Mouse (Mus musculus): Measurements from ENCODE around the gene Slc44a4.

The Slc44a4 gene

GRCm38 (mm10) chr17:34913930-34914665 lies at the start of gene Slc44a4:
Slc44a4 (plus strand) TSS chr17:34914466.
- no peak for DNase-seq (ENCODE audit: low read depth in 2 of 2, low spot score in 2 of 2)

DNA sequence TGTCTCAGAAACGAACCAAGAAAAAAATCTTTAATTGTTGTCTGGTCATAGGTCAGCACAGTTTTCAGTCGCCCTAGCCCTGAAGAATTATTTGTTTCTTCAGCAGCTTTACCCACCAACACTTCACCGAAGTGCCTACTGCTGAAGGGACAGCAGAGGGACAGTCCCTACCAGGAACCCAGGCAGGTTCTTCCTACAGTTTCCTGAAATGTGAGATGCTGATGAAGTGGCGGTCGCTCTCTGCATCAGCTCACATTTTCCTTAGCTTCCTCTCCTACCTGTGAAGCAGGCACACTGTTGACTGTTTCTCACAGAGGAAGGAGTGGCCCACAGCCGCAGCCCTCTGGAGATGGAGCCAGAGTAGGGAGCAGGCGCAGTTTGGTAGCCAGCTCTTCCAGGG lies 48.3 kb upstream of the Slc44a4 start:
- DNase-seq (ENCODE audit: low read depth in 2 of 2, low spot score in 2 of 2), result no peak

DNA sequence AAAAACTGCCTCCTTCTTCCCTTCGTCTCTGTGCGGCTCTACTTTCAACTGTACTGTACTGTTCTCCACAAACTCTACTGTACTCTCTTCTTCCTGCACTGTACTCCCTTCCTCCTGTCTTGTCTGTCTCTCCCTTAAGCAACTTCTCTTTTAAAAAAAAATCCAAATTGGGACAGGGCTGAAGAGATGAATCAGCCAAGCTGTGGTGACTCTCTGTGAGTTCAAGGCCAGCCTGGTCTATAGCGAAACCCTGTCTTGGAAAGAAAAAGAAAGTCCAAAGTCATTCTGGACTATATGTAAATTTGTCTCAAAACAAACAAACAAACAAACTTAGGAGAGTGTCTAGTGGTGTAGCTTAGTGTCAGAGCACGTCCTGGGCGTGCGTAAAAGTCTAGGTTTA lies 39.9 kb upstream of the Slc44a4 start:
- DNase-seq (ENCODE audit: low read depth in 2 of 2, low spot score in 2 of 2), result no peak

- DNase-seq (ENCODE audit: low read depth in 2 of 2, low spot score in 2 of 2), result no peak
These were observed 34.9 kb upstream of the Slc44a4 start, which contains the start of gene Zbtb12 for GRCm38 (mm10) chr17:34879336-34879879. Zbtb12 (plus strand) TSS chr17:34879483.

DNA sequence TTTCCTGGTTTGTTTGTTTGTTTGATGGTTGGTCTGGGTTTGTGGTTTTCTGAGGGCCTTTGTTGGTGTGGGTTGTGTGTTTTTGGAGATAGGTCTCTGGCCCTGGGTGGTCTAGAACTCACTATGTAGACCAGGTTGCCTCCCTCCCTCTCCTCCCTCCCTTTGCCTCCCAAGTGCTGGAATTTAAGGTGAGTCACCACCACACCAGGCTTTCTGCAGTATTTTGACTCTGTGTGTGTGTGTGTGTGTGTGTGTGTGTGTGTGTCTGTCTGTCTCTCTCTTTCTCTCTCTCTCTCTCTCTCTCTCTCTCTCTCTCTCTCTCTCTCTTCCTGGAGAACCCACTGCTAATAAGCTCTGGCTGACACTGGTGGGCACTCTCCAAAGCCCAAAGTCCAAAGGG lies 33.1 kb upstream of the Slc44a4 start:
- DNase-seq (ENCODE audit: low read depth in 2 of 2, low spot score in 2 of 2), result no peak

- DNase-seq (ENCODE audit: low read depth in 2 of 2, low spot score in 2 of 2), result no peak
These were observed 32.5 kb upstream of the Slc44a4 start, which contains the start of gene Gm20547 for GRCm38 (mm10) chr17:34881683-34882310. Gm20547 (minus strand) TSS chr17:34882042.

DNA sequence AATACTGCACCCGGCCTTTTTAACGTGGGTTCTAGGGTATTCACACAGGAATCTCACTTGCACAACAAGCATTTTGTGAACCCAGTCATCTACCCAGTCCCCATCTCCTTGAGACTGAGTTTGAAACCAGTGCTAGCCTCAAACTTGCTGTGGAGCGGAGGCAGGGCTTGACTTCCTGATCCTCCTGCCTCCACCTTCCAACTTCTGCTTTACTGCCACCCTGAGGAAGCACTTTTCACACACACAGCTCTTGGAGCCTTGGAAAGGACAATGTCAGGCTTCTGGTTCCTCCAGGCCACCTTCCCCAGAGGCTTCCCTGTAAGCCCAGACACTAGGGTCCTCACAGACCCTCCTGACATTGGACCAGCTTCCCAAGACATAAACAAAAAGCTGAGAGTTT lies 30.9 kb upstream of the Slc44a4 start:
- no peak for DNase-seq (ENCODE audit: low read depth in 2 of 2, low spot score in 2 of 2)

GRCm38 (mm10) chr17:34884704-34885103 lies 29.6 kb upstream of the Slc44a4 start:
- DNase-seq (ENCODE audit: low read depth in 2 of 2, low spot score in 2 of 2), result no peak

DNA sequence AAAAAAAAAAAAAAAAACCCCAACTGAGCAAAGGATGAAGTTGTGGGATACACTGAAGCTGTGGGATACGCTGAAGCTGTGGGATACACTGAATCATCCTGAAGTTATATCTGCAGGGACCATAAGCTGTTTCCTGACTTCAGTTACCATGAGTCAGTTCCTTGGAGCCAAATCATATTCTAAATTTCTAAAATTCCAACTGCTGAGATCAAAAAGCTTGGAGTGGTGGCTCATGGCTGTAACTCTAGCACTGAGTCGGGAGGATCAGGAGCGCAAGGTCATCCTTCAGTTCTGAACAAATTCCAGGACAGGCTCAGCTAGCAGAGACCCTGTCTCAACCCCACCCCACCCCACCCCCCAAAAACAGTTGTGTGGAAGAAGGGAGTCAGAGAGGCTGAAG lies 28.7 kb upstream of the Slc44a4 start:
- no peak for DNase-seq (ENCODE audit: low read depth in 2 of 2, low spot score in 2 of 2)

DNA sequence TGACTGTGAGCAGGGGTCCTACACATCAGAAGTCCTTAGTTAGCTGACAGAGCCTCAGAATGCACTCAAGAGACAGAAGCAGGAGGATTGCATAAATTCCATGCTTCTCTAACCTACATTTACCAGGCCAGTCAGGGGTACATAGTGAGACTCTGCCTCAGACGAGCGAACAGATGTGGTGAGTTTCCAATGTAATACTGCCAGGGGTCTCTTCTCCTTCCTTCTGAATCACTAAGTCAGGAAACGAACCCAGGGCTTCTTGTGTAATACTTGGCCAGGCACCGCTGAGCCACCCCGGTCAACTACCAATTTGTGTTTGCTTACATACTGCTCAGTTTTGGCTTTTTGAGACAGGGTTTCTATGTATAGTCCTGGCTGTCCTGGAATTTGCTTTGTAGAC lies 26.3 kb upstream of the Slc44a4 start:
- no peak for DNase-seq (ENCODE audit: low read depth in 2 of 2, low spot score in 2 of 2)

DNA sequence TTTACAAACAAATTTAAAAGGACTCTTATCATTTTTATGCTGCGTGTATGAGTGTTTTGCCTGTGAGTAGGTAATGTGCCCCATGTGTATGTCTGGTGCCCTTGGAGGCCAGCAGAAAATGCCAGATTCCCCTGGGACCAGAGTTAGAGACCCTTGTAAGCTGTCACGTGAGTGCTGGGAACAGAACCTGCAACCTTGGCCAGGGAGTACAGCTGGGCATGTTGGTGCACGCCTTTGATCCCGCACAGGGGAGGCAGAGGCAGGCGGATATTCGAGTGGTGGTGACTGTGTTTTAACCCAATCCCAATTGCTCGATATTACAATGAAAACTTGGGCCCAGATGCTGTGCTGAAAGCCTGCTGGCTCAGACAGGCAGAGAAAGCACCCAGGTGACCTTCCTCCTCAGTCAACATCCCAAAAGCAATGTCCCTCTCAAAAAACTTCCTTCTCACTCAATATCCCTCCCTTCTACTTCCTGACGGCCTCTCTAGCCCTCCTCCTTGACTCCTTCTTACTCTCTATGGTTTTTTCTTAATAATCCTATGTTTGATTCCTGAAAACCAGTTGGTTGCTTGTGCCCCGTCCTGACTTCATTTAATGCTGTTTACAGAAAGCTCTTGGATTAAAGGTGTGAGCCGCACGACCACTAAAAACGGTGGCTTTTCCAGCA lies 24.1 kb upstream of the Slc44a4 start:
- no peak for DNase-seq (ENCODE audit: low read depth in 2 of 2, low spot score in 2 of 2)

- no peak for DNase-seq (ENCODE audit: low read depth in 2 of 2, low spot score in 2 of 2)
These were observed 22.9 kb upstream of the Slc44a4 start for GRCm38 (mm10) chr17:34891377-34891776.

- DNase-seq (ENCODE audit: low read depth in 2 of 2, low spot score in 2 of 2), result no peak
These were observed 21.0 kb upstream of the Slc44a4 start for GRCm38 (mm10) chr17:34893072-34893824.

DNA sequence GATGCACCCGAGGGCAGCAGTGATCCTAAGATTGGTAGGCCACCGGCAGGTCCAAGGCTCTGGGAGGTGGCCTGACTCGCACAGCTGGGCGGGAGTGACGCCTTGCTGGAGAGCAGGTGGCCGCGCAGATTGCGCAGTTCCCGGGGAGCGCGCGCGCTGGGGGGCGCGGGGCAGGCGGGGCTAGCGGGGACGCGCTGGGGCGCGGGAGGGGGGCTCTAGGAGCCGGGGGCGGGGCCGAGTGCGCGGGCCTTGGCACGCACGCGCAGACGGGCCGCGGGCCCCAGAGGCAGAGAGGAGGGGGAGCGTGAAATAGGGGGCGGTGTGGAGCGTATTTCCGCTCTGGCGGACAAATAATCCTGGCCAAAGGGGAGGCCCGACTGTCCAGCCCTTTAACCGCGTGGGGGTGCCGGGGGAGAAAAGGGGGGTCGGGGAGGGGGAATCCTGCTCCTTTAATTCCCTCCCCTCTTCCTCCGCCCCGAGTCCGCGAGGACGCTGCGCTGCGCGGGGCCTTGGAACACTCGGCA lies 20.1 kb upstream of the Slc44a4 start:
- DNase-seq (ENCODE audit: low read depth in 2 of 2, low spot score in 2 of 2), result peak; percentile 64 to 74

DNA sequence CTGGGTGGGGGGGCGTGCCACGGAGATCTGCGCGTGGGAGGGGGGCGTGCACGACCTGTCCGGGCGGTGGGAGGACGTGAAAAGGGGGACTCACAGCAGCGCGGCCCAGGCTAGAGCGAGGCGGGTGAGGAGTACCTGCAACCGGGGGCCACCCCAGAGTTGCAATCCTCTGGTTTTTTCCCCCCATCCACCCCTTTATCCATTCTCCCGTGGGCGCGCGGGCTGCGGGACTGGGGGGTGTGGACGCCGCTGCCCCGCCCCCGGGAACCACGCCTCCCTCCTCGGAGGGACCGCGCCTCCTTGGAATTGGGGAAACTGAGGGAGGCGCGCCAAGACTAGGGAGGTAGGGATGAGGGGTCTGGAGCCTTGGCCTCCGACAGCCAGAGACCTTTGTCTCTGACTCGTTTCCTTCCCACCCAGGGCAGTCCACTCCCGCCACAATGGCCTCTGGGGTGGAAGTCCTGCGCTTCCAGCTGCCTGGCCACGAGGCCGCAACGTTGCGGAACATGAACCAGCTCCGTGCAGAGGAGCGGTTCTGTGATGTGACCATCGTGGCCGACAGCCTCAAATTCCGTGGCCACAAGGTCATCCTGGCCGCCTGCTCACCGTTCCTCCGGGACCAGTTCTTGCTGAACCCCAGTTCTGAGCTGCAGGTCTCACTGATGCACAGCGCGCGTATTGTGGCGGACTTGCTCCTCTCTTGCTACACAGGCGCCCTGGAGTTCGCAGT lies 19.3 kb upstream of the Slc44a4 start:
- DNase-seq (ENCODE audit: low read depth in 2 of 2, low spot score in 2 of 2), result peak; percentile 21 to 35

DNA sequence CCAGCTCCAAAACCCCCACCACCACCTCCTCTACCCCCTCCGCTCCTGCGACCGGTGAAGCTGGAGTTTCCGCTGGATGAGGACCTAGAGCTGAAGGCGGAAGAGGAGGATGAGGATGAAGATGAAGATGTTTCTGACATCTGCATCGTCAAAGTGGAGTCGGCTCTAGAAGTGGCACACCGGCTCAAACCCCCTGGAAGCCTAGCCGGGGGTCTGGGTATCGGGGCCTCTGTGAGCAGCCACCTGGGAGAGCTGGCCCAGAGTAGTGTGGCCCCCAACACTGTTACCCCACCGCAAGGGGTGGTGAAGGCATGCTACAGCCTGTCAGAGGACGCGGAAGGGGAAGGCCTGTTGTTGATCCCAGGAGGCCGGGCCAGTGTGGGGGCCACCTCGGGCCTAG lies 18.5 kb upstream of the Slc44a4 start:
- no peak for DNase-seq (ENCODE audit: low read depth in 2 of 2, low spot score in 2 of 2)

DNA sequence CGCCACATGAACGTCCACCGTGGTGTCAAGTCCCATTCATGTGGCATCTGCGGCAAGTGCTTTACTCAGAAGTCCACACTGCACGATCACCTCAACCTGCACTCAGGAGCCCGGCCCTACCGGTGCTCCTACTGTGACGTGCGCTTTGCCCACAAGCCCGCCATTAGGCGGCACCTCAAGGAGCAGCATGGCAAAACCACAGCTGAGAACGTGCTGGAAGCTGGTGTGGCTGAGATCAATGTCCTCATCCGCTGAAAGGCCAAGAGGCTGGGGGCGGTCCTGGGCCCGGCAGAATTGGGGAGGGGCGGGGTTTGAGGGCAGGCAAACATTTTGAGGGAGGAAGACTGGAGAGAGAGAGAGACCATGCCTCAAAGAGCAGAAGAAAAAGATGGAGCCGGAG lies 17.9 kb upstream of the Slc44a4 start:
- DNase-seq (ENCODE audit: low read depth in 2 of 2, low spot score in 2 of 2), result peak; percentile 65 to 70

- DNase-seq (ENCODE audit: low read depth in 2 of 2, low spot score in 2 of 2), result no peak
These were observed 16.7 kb upstream of the Slc44a4 start for GRCm38 (mm10) chr17:34897373-34898159.

DNA sequence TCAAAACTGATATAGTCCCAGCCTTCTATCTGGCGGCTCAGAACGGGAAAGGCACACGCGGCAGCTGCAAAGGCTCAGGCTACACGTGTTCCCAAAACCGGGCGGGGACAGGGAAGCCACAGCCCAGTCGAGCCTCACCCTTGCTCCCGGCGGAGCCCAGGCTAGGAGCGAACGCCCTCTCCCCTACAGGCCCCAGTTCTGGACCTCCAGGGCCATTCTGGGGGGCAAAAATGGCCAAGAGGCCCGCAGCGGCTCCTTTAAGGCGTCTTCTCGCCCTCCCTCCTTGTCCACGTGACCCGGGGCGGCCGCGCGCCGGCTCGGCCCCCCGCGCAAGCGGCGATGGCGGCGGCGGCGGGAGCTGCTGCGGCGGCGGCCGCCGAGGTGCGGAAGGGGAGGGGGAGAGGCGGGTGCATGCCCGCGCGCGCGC lies 16.1 kb upstream of the Slc44a4 start, which contains the start of the genes C2 and Ehmt2:
Gene C2 (minus strand): TSS at position 106 of the 427 bp plus-strand sequence.
Gene Ehmt2 (plus strand): TSS at position 310 of the 427 bp plus-strand sequence.
- DNase-seq (ENCODE audit: low read depth in 2 of 2, low spot score in 2 of 2), result peak; percentile 41 to 57

Measured in CD8-positive naive resting alpha-beta T cell, adult 2 months (primary cell).